Mouse (Mus musculus): ENCODE results near the gene Greb1.
"Not testable (repeated sequence)": the region's sequence is repeated elsewhere in the genome, so short reads cannot be mapped to it uniquely, and the experiment has no call there.

Greb1 gene

DNA sequence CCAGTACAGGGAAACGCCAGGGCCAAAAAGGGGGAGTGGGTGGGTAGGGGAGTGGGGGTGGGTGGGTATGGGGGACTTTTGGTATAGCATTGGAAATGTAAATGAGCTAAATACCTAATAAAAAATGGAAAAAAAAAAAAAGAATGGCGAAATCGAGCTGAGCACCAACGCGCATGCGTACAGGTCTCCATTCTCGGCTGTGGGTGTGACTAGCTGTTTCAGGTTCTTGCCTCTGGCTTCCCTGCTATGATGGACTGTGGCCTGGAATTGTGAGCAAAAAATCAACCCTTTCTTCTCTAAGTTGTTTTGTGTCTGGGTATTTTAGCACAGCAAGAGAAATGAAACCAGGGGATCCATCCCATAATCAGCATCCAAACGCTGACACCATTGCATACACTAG, 105.4 kb downstream of the Greb1 start:
- not testable (repeated sequence) for DNase-seq (ENCODE audit: low read depth, low spot score)

DNA sequence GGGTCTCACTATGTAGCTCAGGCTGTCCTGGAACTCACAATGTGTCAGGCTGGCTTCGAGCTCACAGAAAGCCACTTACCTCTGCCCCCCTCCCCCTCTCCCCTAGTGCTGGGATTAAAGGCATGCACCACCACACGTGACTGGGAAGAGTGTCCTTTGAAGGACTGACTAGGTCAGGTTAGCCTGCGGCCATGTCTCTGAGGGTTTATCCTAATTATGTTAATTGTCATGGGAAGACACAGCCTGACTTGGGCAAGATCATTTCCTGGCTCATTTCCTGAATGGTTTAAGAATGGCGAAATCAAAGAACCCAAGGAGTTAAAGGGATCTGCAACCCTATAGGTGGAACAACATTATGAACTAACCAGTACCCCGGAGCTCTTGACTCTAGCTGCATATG, 105.9 kb downstream of the Greb1 start:
- no peak for DNase-seq (ENCODE audit: low read depth, low spot score)

DNA sequence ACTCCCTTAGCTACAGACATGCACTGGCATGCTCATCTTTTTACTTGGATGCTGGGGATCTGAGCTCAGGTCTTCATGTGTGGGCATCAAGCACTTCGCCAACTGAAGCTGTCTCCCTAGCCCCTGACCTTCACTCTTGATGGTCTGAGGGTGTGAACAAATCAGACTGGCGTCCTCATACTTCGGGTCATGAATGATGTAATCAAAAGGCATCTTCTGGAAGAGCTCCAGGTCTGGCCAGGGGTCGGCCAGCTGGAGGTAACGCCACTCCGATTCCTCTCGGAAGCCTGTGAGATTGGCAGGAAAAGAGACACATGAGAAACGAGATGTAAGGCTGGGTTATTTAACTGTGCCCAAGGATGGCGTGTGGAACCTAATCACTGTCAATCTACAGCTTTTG, 110.1 kb downstream of the Greb1 start:
- DNase-seq (ENCODE audit: low read depth, low spot score), result no peak

DNA sequence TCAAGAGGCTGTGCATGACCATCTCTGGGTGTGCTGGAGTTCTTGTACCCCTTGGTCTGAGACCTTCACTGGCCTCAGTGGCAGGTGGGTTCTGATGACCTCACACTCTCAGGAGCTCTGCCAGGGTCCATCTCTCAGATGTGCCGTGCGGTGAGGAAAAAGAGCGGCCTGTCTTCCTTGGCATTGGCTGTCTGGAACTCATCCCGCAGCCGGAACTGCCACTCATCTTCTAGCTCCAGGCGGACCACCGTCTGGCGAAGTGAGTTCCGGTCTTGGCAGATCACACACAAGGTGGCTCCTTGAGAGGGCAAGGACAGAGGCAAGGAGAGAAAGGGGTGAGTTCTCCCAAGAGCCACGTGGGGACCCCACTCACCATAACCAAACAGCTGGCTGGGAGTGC, 128.4 kb downstream of the Greb1 start:
- DNase-seq (ENCODE audit: low read depth, low spot score), result no peak

DNA sequence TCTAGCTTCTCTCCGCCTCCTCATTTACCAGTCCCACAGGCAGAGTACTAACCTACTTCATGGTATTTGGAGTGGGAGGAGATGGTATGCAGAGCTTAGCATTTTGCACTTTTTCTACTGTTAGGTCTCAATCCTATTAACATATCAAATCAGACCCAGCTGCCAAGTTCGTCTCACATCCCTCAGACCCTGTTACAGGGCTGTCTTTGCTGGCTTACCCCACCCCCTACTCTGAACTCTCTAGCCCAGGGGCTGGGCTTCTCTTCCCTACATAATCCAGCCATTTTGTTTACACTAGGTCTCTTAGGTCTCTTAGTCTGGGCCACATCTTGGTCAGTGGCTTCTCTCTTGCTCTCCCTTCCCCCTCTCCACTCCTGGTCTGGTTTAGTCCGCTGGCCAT, 131.5 kb downstream of the Greb1 start:
- DNase-seq (ENCODE audit: low read depth, low spot score), result no peak

DNA sequence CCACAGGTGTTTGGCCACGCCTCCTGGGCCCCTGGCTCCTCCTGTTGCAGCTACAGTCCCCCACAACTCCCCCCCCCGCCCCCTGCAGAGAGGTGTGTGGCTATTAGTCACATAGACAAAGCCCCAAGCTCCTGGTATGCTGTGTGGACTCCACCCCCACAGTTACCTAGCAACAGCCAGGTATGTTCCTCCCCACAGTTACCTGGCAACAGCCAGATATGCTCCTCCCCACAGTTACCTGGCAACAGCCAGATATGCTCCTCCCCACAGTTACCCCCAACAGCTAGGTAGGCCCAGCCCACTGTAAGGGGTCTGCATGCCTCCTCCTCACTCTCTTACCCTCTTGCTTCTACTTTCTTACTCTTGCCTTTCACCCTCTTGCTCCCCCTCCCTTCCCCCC, 135.7 kb downstream of the Greb1 start:
- no peak for DNase-seq (ENCODE audit: low read depth, low spot score)

DNA sequence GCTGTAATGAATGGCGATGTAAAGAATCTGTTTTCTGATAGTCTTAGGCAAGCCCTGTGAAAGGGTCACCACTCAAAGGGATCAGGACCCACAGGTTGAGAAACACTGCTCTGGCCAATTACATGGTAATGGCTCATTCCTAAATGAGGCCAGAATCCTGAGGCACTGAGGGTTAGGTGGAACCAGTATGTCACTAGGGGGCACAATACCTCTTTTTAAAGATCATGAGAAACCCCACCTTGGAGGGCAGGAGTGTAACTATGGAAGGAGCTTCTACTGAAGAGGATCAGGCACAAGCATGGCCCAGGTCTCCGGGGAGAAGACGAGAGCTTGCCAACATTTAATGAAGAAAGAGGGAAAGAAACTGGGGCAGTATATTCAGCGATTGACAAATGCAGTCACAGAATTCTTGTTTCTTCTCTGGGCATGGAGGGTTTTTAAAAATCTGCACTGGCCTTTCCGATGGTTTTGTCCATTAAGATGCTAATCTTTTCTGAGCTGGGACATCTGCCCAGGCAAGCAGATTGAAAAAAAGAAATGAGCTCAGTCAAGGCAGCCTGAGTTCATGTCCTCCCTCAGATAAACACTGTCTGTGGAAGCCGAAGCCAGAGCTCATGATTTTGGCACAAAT, 137.6 kb downstream of the Greb1 start:
- no peak for DNase-seq (ENCODE audit: low read depth, low spot score)

DNA sequence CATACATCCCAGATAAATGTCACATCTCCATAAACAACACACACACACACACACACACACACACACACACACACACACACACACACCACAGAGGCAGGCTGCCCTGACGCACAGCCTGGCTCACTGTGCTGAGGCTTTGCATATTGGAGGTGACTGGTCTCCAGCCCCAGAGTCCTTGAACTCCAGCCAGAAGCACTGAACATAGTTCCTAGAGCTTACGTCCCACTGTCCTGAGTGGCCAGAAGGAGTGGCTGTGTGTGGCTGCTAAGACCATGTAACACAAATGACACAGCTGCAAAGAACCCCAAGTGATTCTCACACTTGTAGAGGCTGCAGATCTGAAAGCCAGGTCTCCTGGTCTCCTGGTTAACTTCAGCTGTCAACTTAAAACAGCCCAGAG, 138.8 kb downstream of the Greb1 start:
- DNase-seq (ENCODE audit: low read depth, low spot score), result no peak

DNA sequence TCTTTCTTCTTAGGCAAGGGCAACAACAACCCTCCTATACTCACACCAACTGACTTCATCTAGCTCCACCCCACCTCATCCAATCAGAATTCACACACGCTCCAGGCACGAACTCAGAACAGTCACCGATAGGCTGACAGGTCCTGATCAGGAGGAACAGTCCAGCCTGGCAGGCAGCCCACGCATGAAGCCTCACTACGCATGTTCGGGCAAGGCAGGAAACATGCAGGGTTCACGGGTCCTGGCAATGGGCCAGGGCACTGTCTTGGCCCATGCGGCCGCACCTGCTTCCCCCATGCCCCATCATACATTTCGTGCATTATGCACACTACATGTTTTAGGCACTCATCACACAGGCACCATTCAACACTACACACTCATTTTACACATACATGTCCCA, 139.2 kb downstream of the Greb1 start:
- DNase-seq (ENCODE audit: low read depth, low spot score), result no peak

DNA sequence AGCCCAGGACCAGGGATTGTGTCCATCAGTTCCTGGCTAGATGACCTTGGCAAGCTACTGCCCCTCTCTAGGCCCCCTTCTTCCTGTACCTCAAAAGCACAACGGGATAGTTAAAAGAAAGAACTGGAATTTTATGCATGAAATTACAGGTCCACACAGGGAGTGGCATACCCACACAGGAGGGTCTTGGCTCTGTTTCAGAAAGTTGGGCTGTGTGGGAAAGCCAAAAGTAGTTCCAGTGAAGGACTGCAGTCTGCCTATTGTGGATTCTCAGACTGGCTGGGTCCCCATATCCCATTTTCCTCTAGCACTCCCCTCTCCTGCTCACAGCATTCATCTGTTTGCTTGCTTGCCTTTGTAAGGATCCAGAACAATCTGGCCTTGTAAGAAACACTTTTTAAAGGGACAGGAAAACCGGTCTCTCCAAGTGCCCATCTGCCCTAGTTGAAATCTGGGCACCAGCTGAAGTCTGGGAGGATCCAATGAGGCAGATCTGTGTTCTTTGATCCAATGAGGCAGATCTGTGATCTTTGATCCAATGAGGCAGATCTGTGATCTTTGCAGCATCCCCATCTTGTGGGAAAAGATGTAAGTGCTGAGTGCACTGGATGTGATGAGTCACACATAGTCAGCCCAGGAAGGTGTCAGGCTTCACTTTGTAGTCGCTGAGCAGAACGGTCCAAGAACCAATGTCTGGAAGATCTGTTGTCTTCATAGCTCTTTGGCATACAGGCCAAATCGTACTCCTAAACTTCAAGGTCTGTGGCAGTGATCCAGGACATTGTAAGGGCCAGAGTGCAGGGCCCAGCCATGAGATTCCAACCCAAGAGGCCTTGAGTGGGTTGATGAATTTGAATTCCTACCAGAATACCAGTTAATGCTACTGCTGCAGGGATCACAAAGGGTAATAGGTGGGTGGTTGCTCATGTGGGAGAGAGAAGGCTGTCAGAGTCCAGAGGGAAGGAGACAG, 143.5 kb downstream of the Greb1 start:
- DNase-seq (ENCODE audit: low read depth, low spot score), result no peak

DNA sequence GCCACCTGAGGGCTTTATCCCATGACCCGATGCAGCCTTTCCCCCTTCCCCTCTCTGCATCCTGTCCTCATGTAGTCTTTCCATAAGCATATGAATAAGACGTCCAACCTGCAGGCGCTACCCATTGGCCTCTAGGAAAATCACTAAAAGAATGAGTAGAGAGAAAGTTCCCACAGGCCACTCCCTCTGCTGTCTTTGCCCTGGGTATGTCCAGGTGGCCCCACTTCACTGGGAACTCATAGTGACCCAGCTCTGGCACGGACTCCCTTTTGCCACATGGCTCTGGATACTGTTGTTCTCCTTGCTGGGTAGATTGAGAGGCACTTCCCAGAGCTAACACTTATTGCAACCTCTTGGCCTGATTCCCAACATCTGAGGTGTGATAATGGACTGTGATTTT, 145.1 kb downstream of the Greb1 start:
- no peak for DNase-seq (ENCODE audit: low read depth, low spot score)

DNA sequence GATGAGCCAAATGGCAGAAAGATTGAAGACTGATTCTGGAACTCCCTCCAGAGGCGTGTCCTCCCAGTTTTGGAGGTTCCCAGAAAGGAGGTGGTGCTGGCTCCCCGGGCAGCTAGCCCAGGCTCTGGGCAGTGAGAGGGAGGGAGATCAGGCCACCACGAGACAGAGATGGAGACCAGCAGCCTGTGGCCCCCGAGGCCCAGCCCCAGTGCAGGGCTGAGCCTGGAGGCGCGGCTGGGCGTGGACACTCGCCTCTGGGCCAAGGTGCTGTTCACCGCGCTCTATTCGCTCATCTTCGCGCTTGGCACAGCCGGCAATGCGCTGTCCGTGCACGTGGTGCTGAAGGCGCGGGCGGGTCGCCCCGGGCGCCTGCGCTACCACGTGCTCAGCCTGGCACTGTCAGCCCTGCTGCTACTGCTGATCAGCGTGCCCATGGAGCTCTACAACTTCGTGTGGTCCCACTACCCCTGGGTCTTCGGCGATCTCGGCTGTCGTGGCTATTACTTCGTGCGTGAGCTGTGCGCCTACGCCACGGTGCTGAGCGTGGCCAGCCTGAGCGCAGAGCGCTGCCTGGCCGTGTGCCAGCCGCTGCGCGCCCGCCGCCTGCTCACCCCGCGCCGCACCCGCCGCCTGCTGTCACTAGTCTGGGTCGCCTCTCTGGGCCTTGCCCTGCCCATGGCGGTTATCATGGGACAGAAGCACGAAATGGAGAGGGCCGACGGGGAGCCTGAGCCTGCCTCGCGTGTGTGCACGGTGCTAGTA, 147.2 kb downstream of the Greb1 start, which contains the start of gene Ntsr2:
Ntsr2 (plus strand) TSS at position 51 of the 762 bp plus-strand sequence.
- peak; percentile 25 for DNase-seq (ENCODE audit: low read depth, low spot score)

DNA sequence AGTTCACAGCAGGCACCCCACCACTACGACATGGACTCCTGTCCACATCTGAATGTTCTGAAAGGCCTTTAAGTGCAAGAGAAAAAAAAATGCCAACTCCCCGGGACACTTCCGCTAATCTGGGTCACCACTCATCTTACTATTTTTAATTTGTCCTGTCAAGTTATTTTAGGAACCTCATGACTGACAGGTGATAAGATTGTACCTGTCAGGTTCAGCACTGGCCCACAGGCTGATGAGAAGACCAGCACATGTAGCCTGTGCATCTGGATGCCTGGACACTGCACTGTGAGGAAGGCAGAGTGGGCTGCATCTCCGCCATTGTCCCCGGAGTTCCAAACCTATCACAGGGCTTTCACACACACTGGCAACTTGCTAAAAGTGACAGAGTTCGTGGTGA, 150.9 kb downstream of the Greb1 start:
- DNase-seq (ENCODE audit: low read depth, low spot score), result no peak

DNA sequence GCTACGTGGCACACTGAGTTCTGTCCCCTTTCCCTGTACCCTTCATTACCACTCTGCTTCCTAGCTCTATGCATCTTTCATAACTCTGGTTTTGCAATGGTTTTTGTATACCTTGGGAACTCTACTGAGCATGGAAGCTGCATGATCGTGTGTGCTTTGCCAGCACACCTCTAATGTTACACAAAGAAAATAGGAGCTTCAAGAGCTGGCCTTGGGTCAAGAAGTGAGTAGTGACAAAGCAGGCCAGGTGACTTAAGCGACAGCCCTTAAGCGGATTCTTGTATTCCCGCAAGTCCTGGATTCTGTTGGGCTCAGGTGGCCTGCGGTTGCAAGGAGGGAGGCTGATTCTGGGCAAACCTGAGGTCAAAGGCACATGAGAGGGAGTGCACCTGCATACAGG, 152.4 kb downstream of the Greb1 start:
- no peak for DNase-seq (ENCODE audit: low read depth, low spot score)

DNA sequence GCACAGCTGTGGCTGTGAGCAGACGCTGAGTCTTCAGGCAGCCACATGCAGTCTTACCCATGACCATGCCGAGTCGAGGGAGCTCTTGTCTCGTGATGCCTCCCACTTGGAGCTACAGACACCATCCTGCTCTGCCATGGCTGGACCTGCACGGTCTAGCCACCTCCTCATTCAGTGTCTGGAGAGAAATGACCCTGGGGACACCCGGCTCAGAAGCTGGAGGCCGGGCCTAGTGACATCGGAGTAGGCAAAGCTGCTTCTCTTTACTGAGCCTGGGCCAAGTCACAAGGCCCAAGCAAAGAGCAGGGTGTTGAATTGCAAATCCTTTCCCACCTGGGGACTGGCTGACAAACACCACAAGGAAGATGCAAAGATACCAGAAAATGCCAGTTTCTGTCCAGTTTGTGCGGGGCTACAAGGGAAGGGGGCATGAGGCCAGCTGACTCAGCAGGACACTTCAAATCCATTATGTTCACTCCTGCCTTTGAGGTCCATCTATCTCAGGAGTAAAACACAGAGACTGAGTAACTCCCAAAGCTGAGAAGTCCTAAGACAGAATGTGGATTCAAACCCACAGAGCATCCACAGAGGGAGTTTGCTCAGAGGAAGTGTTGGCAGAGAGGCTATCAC, 153.8 kb downstream of the Greb1 start:
- no peak for DNase-seq (ENCODE audit: low read depth, low spot score)

DNA sequence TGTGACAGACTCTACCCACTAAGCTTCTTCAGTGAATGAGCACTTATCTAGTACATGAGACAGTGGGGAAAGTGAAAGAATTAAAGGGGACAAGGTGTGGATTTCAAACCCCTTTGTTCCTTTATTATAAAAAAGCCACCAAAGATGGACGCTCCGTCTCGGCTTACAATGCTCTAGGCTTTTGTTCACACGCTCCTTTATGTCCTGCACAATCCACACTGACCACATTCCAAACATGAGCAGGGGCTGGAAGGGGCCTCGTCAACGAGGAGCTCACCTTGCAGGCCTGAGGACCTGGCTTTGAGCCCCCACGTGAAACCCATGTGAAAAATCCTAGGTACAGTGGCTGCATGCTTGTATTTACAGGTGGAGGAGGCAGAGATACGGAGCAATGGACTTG, 156.0 kb downstream of the Greb1 start:
- DNase-seq (ENCODE audit: low read depth, low spot score), result no peak

DNA sequence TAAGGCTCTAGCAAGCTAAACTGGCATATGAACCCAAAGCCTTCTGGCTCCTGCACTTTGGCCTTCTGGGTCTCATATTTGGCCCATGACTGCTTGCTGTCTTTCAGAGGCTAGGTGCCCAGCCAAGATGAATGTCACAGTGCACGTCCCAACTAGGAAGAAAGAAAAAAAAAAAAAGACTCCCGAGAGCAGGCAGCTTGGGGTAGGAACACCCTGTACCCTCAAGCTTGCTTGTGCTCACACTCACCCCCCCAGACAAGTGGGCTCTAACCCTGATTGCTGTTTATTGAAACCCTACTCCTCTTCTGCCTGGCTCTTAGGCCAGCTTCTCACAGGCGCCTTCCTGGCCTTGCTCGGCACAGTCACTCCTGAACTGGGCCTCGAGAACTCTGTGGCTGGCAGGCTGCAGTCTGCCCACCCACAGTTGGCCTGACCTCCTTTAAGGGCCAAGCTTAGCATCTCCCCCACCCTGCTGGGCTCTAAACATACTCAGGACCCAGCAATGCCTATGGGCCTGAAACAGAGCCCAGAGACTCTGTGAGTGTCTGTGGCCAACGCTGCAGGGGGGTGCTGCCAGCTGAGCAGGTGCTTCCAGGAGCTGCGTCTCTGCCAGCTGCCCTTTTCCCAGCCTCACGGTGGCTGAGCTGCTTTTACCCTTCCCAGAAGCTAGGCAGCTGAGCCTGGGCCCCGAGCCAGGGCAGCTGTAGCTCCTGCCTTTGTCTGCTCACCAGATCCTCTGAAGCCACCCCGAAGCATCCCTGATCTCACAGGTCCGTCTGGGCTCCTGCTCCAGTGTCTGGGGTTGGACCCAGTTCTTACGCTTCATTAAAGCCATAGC, 157.0 kb downstream of the Greb1 start:
- DNase-seq (ENCODE audit: low read depth, low spot score), result no peak

DNA sequence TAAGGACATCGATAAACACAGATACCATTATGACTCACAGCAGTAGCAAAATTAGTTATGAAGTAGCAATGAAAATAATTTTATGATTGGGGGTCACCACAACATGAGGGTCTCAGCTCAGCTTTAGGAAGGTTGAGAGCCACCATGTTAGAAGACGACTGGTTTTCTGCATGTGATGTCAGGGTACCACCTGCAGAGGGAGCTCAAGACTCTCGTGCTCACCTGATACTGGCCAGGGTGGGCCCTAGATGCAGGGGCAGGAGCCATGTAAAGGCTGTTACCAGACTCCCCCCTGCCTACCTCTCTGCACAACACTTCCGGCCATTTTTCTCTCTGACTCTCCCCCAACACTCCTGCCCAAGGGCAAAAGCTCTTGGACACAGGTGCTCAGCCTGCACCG, 158.7 kb downstream of the Greb1 start:
- DNase-seq (ENCODE audit: low read depth, low spot score), result peak; percentile 24

DNA sequence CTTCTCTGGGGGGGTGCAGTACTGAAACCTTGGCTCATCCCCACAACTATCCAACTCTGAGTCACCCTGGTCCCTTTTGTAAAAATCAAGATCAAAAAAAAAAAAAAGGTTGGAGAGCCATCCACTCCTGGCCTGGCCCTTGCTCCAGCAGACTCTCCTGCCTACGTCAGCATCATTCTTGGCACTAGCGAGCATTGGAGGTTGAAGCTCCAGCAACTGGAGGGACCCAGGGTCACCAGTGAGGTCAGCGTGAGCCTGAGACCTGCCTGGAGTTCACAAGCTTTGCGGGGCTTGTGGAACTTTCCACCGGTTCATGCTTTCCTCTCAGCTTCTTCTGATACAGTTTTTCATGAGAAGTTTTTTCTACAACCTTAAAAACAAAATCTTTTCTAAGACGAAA, 160.6 kb downstream of the Greb1 start:
- no peak for DNase-seq (ENCODE audit: low read depth, low spot score)

DNA sequence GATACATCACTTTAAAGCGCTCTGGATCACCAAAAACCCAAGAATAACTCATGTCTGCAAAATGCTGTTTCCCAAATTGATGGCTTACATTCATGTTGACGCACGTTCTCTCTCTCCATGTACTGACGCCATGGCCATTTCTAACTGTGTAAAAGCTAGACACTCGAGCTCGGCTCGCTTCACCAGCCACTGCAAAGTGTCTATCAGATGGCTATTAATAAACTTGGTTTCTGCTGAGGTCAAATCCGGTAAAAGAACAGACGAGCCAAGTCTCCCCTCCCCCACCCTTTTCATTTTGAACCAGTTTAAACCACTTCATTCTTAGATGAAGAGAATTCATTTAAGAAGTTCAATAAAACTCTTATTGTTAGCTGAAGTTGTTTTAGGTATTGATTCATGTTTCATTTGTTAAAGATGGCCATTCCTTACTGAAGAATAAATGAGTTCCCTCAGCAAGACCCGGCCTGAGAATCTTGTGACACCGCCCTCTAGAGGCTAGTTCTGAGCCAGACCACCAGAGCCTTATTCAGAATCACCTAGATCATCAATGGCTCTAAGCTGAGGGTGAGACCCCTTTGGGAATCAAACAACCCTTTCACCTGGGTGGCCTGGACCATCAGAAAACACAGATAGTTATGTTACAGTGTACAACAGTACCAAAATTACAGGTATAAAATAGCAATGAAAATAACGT, 161.5 kb downstream of the Greb1 start:
- DNase-seq (ENCODE audit: low read depth, low spot score), result peak; percentile 41
